Mouse (Mus musculus): ENCODE results near the gene Gm10490. TPM values are rescaled to one million over a fixed set of nuclear protein-coding genes. Genes with fewer than 3 reads are reported as not detected.
"Not testable (repeated sequence)": the region's sequence is repeated elsewhere in the genome, so short reads cannot be mapped to it uniquely, and the experiment has no call there.

Gm10490 gene
- polyA plus RNA-seq (2012; rRNA removed) = not detected in 2 replicates

GRCm38 (mm10) chrX:7909242-7909641 is at the start of gene Gm10490:
Gm10490 (plus strand) TSS chrX:7909542.
- not testable (repeated sequence) for H3K27me3 ChIP-seq (replicated peaks; ENCODE audit: control insufficient read depth, insufficient read depth, low read length)

GRCm38 (mm10) chrX:7863181-7863580 is 46.2 kb upstream of the Gm10490 start:
- no peak overlapping the region for H3K4me3 ChIP-seq (ENCODE audit: insufficient read depth, low read depth, low read length)
- TF ChIP-seq CTCF (conservative IDR thresholded peaks at IDR 0.05; ENCODE audit: insufficient read depth, insufficient read length, low read depth, low read length) (no peak), POLR2A (IDR thresholded peaks at IDR 0.05; ENCODE audit: low read depth, low read length) (no peak)
- H3K27ac ChIP-seq (ENCODE audit: insufficient read depth, low read depth, low read length) = no peak overlapping the region
- no peak for DNase-seq
- H3K36me3 ChIP-seq (ENCODE audit: control insufficient read depth, insufficient read depth, low read length) = no peaks in the 10 kb centered on the region; the same call in 1 of the 2 replicates
- WGBS = 82% methylated on average over 1 of the region's 1 CpGs
- no peaks in the 10 kb centered on the region for H3K4me1 ChIP-seq (ENCODE audit: control insufficient read depth, insufficient read depth, low read length)
- no peaks in the 10 kb centered on the region for H3K27me3 ChIP-seq (replicated peaks; ENCODE audit: control insufficient read depth, insufficient read depth, low read length)

More at GRCm38 (mm10) chrX:7909242-7909641, at the start of gene Gm10490:
- H3K36me3 ChIP-seq (ENCODE audit: control insufficient read depth, insufficient read depth, low read length); H3K4me3 ChIP-seq (ENCODE audit: insufficient read depth, low read depth, low read length); H3K27ac ChIP-seq (ENCODE audit: insufficient read depth, low read depth, low read length); DNase-seq; H3K4me1 ChIP-seq (ENCODE audit: control insufficient read depth, insufficient read depth, low read length): not testable (repeated sequence)
- WGBS = 97% methylated on average over 4 of the region's 4 CpGs

GRCm38 (mm10) chrX:7864551-7864950 is 44.8 kb upstream of the Gm10490 start:
- 76% methylated on average over 3 of the region's 3 CpGs for WGBS
- Histone ChIP-seq H3K36me3 (ENCODE audit: control insufficient read depth, insufficient read depth, low read length) (no peaks in the 10 kb centered on the region), H3K27ac (ENCODE audit: insufficient read depth, low read depth, low read length) (no peak overlapping the region), H3K4me3 (ENCODE audit: insufficient read depth, low read depth, low read length) (no peak overlapping the region), H3K4me1 (ENCODE audit: control insufficient read depth, insufficient read depth, low read length) (no peaks in the 10 kb centered on the region), H3K27me3 (replicated peaks; ENCODE audit: control insufficient read depth, insufficient read depth, low read length) (no peaks in the 10 kb centered on the region)
- no peak for TF ChIP-seq POLR2A (IDR thresholded peaks at IDR 0.05; ENCODE audit: low read depth, low read length)
- no peak for TF ChIP-seq CTCF (conservative IDR thresholded peaks at IDR 0.05; ENCODE audit: insufficient read depth, insufficient read length, low read depth, low read length)
- DNase-seq = no peak

DNA sequence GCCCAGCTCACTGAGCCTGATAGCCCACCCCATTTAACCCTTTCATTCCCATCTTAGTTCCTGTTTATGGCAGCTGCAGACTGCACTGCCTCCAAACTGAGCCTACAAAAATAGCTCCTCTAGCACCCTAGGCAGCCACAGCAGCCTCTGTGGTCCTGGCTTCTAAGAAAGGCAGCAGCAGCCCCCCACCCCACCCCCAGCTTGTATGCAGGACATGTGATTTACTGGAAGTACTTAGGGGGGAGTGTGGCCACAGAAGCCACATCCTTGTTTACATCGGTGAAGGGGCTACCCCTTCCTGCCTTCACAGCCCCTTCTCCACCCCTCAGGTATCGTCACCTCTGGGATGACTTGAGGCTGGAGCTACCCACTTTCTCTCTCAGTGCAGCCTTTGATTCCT is 44.0 kb upstream of the Gm10490 start:
- DNase-seq = no peak
- no peak overlapping the region for H3K27ac ChIP-seq (ENCODE audit: insufficient read depth, low read depth, low read length)
- 70% methylated on average over 2 of the region's 2 CpGs for WGBS

GRCm38 (mm10) chrX:7865786-7866185 is 43.6 kb upstream of the Gm10490 start:
- H3K4me3 ChIP-seq (ENCODE audit: insufficient read depth, low read depth, low read length) = no peak overlapping the region
- no peaks in the 10 kb centered on the region for H3K36me3 ChIP-seq (ENCODE audit: control insufficient read depth, insufficient read depth, low read length)
- H3K27me3 ChIP-seq (replicated peaks; ENCODE audit: control insufficient read depth, insufficient read depth, low read length) = no peaks in the 10 kb centered on the region
- H3K27ac ChIP-seq (ENCODE audit: insufficient read depth, low read depth, low read length) = no peak overlapping the region
- H3K4me1 ChIP-seq (ENCODE audit: control insufficient read depth, insufficient read depth, low read length) = no peaks in the 10 kb centered on the region
- WGBS = 68% methylated on average over 2 of the region's 2 CpGs
- TF ChIP-seq POLR2A (IDR thresholded peaks at IDR 0.05; ENCODE audit: low read depth, low read length) = no peak
- no peak for TF ChIP-seq CTCF (conservative IDR thresholded peaks at IDR 0.05; ENCODE audit: insufficient read depth, insufficient read length, low read depth, low read length)
- DNase-seq = no peak

More for the DNA sequence above, 44.0 kb upstream of the Gm10490 start:
- Histone ChIP-seq H3K4me3 (ENCODE audit: insufficient read depth, low read depth, low read length) (no peak overlapping the region), H3K4me1 (ENCODE audit: control insufficient read depth, insufficient read depth, low read length) (no peaks in the 10 kb centered on the region), H3K27me3 (replicated peaks; ENCODE audit: control insufficient read depth, insufficient read depth, low read length) (no peaks in the 10 kb centered on the region), H3K36me3 (ENCODE audit: control insufficient read depth, insufficient read depth, low read length) (no peaks in the 10 kb centered on the region)
- TF ChIP-seq POLR2A (IDR thresholded peaks at IDR 0.05; ENCODE audit: low read depth, low read length) (no peak), CTCF (conservative IDR thresholded peaks at IDR 0.05; ENCODE audit: insufficient read depth, insufficient read length, low read depth, low read length) (no peak)

- no peaks in the 10 kb centered on the region for H3K27me3 ChIP-seq (replicated peaks; ENCODE audit: control insufficient read depth, insufficient read depth, low read length)
- H3K4me1 ChIP-seq (ENCODE audit: control insufficient read depth, insufficient read depth, low read length) = no peaks in the 10 kb centered on the region
- TF ChIP-seq POLR2A (IDR thresholded peaks at IDR 0.05; ENCODE audit: low read depth, low read length) (no peak), CTCF (conservative IDR thresholded peaks at IDR 0.05; ENCODE audit: insufficient read depth, insufficient read length, low read depth, low read length) (no peak)
- H3K4me3 ChIP-seq (ENCODE audit: insufficient read depth, low read depth, low read length) = no peak overlapping the region
- no peak for DNase-seq
- 89% methylated on average over 1 of the region's 1 CpGs for WGBS
- H3K27ac ChIP-seq (ENCODE audit: insufficient read depth, low read depth, low read length) = no peak overlapping the region
- H3K36me3 ChIP-seq (ENCODE audit: control insufficient read depth, insufficient read depth, low read length) = no peaks in the 10 kb centered on the region; the same call in 1 of the 2 replicates
These were observed 42.2 kb upstream of the Gm10490 start for GRCm38 (mm10) chrX:7867141-7867540.

DNA sequence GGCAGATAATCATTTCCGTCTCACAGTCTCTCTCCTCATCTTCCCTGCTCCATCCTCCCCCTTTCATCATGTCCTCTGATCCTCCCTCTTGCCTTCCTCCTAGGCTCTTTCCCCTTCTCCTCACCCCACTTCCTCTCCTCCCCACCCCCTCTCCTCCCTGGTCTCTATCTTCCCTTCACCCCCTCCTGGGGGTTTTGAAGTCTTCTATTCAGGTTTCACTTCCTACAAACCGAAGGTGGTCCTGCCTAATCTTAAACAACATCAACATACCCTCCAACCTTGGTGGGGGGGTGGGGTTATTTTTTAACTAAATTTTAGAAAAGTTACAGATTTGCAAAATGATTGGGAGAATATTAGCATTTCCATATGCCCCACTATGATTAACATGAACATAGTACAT is 40.8 kb upstream of the Gm10490 start:
- DNase-seq = no peak
- 57% methylated on average over 2 of the region's 2 CpGs for WGBS
- Histone ChIP-seq H3K27ac (ENCODE audit: insufficient read depth, low read depth, low read length) (no peak overlapping the region), H3K27me3 (replicated peaks; ENCODE audit: control insufficient read depth, insufficient read depth, low read length) (no peaks in the 10 kb centered on the region), H3K4me3 (ENCODE audit: insufficient read depth, low read depth, low read length) (no peak overlapping the region), H3K4me1 (ENCODE audit: control insufficient read depth, insufficient read depth, low read length) (no peaks in the 10 kb centered on the region), H3K36me3 (ENCODE audit: control insufficient read depth, insufficient read depth, low read length) (no peaks in the 10 kb centered on the region; the same call in 1 of the 2 replicates)
- TF ChIP-seq POLR2A (IDR thresholded peaks at IDR 0.05; ENCODE audit: low read depth, low read length) = no peak
- no peak for TF ChIP-seq CTCF (conservative IDR thresholded peaks at IDR 0.05; ENCODE audit: insufficient read depth, insufficient read length, low read depth, low read length)

DNA sequence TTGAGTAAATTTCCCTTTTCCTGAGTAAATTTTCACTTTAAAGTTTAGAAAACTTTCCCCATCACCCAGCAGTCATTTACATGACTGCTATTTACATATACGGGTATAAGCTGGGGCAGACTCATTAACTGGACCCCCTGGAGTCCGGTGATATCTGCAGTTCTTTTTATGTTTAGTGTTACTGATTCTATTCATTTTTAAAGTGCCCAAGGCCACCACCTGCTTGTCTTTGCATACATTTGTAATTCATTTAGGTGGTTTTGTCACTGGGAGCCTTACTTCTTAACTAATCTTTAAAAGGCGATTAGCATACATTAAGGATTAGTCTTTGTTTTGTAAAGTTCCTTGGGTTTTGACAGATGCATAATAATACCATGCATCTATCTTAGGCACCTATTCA is 39.5 kb upstream of the Gm10490 start:
- Histone ChIP-seq H3K27me3 (replicated peaks; ENCODE audit: control insufficient read depth, insufficient read depth, low read length) (no peaks in the 10 kb centered on the region), H3K4me3 (ENCODE audit: insufficient read depth, low read depth, low read length) (no peak overlapping the region), H3K27ac (ENCODE audit: insufficient read depth, low read depth, low read length) (no peak overlapping the region), H3K4me1 (ENCODE audit: control insufficient read depth, insufficient read depth, low read length) (no peaks in the 10 kb centered on the region), H3K36me3 (ENCODE audit: control insufficient read depth, insufficient read depth, low read length) (no peaks in the 10 kb centered on the region; the same call in 1 of the 2 replicates)
- 56% methylated on average over 3 of the region's 3 CpGs for WGBS
- DNase-seq = no peak
- no peak for TF ChIP-seq CTCF (conservative IDR thresholded peaks at IDR 0.05; ENCODE audit: insufficient read depth, insufficient read length, low read depth, low read length)
- TF ChIP-seq POLR2A (IDR thresholded peaks at IDR 0.05; ENCODE audit: low read depth, low read length) = no peak
